ENCODE assay signal across 10 mouse cellular contexts in genomic region chr3:109994978-109995662, GRCm38 (mm10).
DNase-seq lines count a peak whose midpoint lies in the region; ATAC-seq lines count a peak whose summit lies in the region.
"Had no signal": no experiment of that assay in that cellular context is flagged by ENCODE, and none has a peak within 500 bp of the region (broad histone marks: within the 10 kb centered on the region; RNA-seq: fewer than 3 reads in every experiment).

No protein-coding gene starts in this region.

- no peak overlapping the region for H3K4me2 ChIP-seq in embryonic facial prominence, embryonic 14.5 days (ENCODE audit: low read depth, low read length)
- 0 out of 2 replicates have a peak overlapping the region, but pooled peaks have one; percentile 9 for H3K4me2 ChIP-seq in neural tube, embryonic 15.5 days

- no peaks in the 10 kb centered on the region for H3K4me1 ChIP-seq in embryonic facial prominence, embryonic 14.5 days (ENCODE audit: control insufficient read depth, insufficient read depth, low read length)
- H3K4me1 ChIP-seq in neural tube, embryonic 15.5 days: peaks cover 11% of the 10 kb centered on the region

- H3K9ac ChIP-seq in embryonic facial prominence, embryonic 14.5 days (ENCODE audit: low read depth, low read length): no peak overlapping the region
- H3K9ac ChIP-seq in neural tube, embryonic 15.5 days (replicated peaks): no peak overlapping the region

- H3K9me3 ChIP-seq in embryonic facial prominence, embryonic 14.5 days (ENCODE audit: control insufficient read depth, low read length): no peaks in the 10 kb centered on the region
- no peaks in the 10 kb centered on the region for H3K9me3 ChIP-seq in neural tube, embryonic 15.5 days (replicated peaks)

- ATAC-seq in embryonic facial prominence, embryonic 14.5 days (ENCODE audit: low read depth): peak; percentile 63; the same call in 1 of the 2 replicates
- ATAC-seq in neural tube, embryonic 15.5 days (ENCODE audit: low FRiP score): peak; percentile 83

- H3K36me3 ChIP-seq in embryonic facial prominence, embryonic 14.5 days (ENCODE audit: control insufficient read depth, insufficient read depth, low read length): no peaks in the 10 kb centered on the region
- no peaks in the 10 kb centered on the region for H3K36me3 ChIP-seq in neural tube, embryonic 15.5 days

- WGBS in embryonic facial prominence, embryonic 14.5 days: 37% methylated on average over 6 of the region's 6 CpGs
- WGBS in neural tube, embryonic 15.5 days: 14% methylated on average over 6 of the region's 6 CpGs

- no peaks in the 10 kb centered on the region for H3K27me3 ChIP-seq in embryonic facial prominence, embryonic 14.5 days (replicated peaks; ENCODE audit: control insufficient read depth, insufficient read depth, low read length)
- no peaks in the 10 kb centered on the region for H3K27me3 ChIP-seq in neural tube, embryonic 15.5 days (replicated peaks)

- peak; percentile 7 for DNase-seq in right cerebral cortex, adult 18-20 months
- no peak for DNase-seq in right cerebral cortex, postnatal 4 days
- DNase-seq in embryonic facial prominence, embryonic 14.5 days (ENCODE audit: low spot score): peak; percentile 39
- DNase-seq in layer of hippocampus, postnatal 14 days (ENCODE audit: low spot score in 2 of 2): peak; percentile 35 to 42
- no peak for DNase-seq in gastrocnemius, postnatal 25 days
- no peak for DNase-seq in adrenal gland, adult 8-10 months
- DNase-seq in thymus, adult 18-20 months: no peak
- DNase-seq: lung, postnatal 10 days; thymus, adult 2 months had no signal

- no peak overlapping the region for H3K27ac ChIP-seq in embryonic facial prominence, embryonic 14.5 days (replicated peaks; ENCODE audit: low read depth, low read length)
- peak overlapping the region; percentile 65 for H3K27ac ChIP-seq in neural tube, embryonic 15.5 days (replicated peaks)

- H3K4me3 ChIP-seq in embryonic facial prominence, embryonic 14.5 days (ENCODE audit: low read depth, low read length): no peak overlapping the region
- no peak overlapping the region for H3K4me3 ChIP-seq in neural tube, embryonic 15.5 days (replicated peaks)

Comparison
In these comparisons a context has a peak if more than half of its experiments do, and no peak if none do; other contexts are left out.
1. DNase-seq: peak in right cerebral cortex, adult 18-20 months (single experiment), embryonic facial prominence, embryonic 14.5 days (single experiment) and layer of hippocampus, postnatal 14 days (2 of 2); none in right cerebral cortex, postnatal 4 days (single experiment), gastrocnemius, postnatal 25 days (single experiment), adrenal gland, adult 8-10 months (single experiment) and thymus, adult 18-20 months (0 of 2).